Mouse (Mus musculus) yolk sac, embryonic 10.5 days (tissue): Measurements from ENCODE around the gene Srrm2.
"Not testable (repeated sequence)": the region's sequence is repeated elsewhere in the genome, so short reads cannot be mapped to it uniquely, and the experiment has no call there.

Experiments used
- DNase-seq: peaks from one replicate; pipeline ENCODE4 v3.0.0-alpha.2; 2017; ENCODE audit warnings: low spot score

The Srrm2 gene

GRCm38 (mm10) chr17:23770493-23770892, 19.8 kb upstream of the Srrm2 start:
- no peak for DNase-seq

GRCm38 (mm10) chr17:23770896-23771283, 19.4 kb upstream of the Srrm2 start:
- no peak for DNase-seq

- peak; percentile 98 for DNase-seq
Measured at GRCm38 (mm10) chr17:23771284-23772218, 18.8 kb upstream of the Srrm2 start, which contains the start of gene Flywch1. Flywch1 (minus strand) TSS chr17:23771602.

GRCm38 (mm10) chr17:23772219-23772556, 18.1 kb upstream of the Srrm2 start:
- not testable (repeated sequence) for DNase-seq

GRCm38 (mm10) chr17:23773676-23774075, 16.7 kb upstream of the Srrm2 start:
- no peak for DNase-seq

GRCm38 (mm10) chr17:23774090-23774489, 16.2 kb upstream of the Srrm2 start:
- DNase-seq: peak; percentile 58

GRCm38 (mm10) chr17:23776216-23776615, 14.1 kb upstream of the Srrm2 start:
- DNase-seq: no peak

- DNase-seq: no peak
Measured at GRCm38 (mm10) chr17:23777141-23777540, 13.2 kb upstream of the Srrm2 start.

- no peak for DNase-seq
Measured at GRCm38 (mm10) chr17:23778447-23778846, 11.9 kb upstream of the Srrm2 start.

- no peak for DNase-seq
Measured at GRCm38 (mm10) chr17:23783352-23783751, 7.0 kb upstream of the Srrm2 start.

GRCm38 (mm10) chr17:23785561-23786471, 4.5 kb upstream of the Srrm2 start, which contains the start of gene Flywch2:
Flywch2 (minus strand) TSS chr17:23786081.
- DNase-seq: peak; percentile 62

GRCm38 (mm10) chr17:23786510-23786931, 3.8 kb upstream of the Srrm2 start:
- DNase-seq: no peak

- no peak for DNase-seq
Measured at GRCm38 (mm10) chr17:23788973-23789372, 1.4 kb upstream of the Srrm2 start.

GRCm38 (mm10) chr17:23789749-23790268, 523 bp upstream of the Srrm2 start:
- no peak for DNase-seq

GRCm38 (mm10) chr17:23791079-23791357, 686 bp downstream of the Srrm2 start:
- DNase-seq: no peak

GRCm38 (mm10) chr17:23795323-23795722, 5.0 kb downstream of the Srrm2 start:
- DNase-seq: no peak

- no peak for DNase-seq
Measured at GRCm38 (mm10) chr17:23797316-23797715, 7.0 kb downstream of the Srrm2 start.

GRCm38 (mm10) chr17:23801627-23802026, 11.3 kb downstream of the Srrm2 start:
- no peak for DNase-seq

- DNase-seq: peak; percentile 99
Measured at GRCm38 (mm10) chr17:23802746-23803365, 12.5 kb downstream of the Srrm2 start.

- peak; percentile 91 for DNase-seq
Measured at GRCm38 (mm10) chr17:23803366-23804041, 13.2 kb downstream of the Srrm2 start.

GRCm38 (mm10) chr17:23804426-23805085, 14.2 kb downstream of the Srrm2 start:
- DNase-seq: no peak
